Mouse (Mus musculus) E14TG2a.4 (cell line): ENCODE measurements around the gene Med12l.

ENCODE experiments used
- CTCF ChIP-seq: conservative IDR thresholded peaks from 2 replicates; pipeline ENCODE4 v1.5.1; 2014; ENCODE audit warnings: low read length
- NANOG ChIP-seq: IDR thresholded peaks from 2 replicates; pipeline ENCODE4 v1.6.1; 2014; ENCODE audit warnings: borderline replicate concordance, low read length, mixed read lengths

GRCm38 (mm10) chr3:59133189-59133588 lies 127.6 kb downstream of the Med12l start:
- TF ChIP-seq CTCF (no peak), NANOG (no peak)
